Mouse (Mus musculus) gastrocnemius, postnatal 36 days (tissue): ENCODE data around the gene Celsr1. TPM values are rescaled to one million over a fixed set of nuclear protein-coding genes. Genes with fewer than 3 reads are reported as not detected.

ENCODE experiments used
- DNase-seq, 2 experiments: peaks; one replicate each; pipeline ENCODE4 v3.0.0; 2022
- intact Hi-C: fragments of 180-260 bp; cut with DNase I; formaldehyde crosslinking; loops from one replicate; pipeline ENCODE4 v1.15.1; 2025
- long read RNA-seq, 2 experiments: library from polyadenylated mRNA; stranded (forward); transcript quantifications; one replicate each; pipeline ENCODE4 v2.0.0; 2021
- total RNA-seq, 2 experiments: library from RNA; stranded (reverse); gene quantifications; 2 replicates each; pipeline ENCODE4 v1.2.3; 2021

The Celsr1 gene
- under 1 TPM; 0.10 to 0.37 TPM for total RNA-seq
- long read RNA-seq, experiment 1: 0 reads
- long read RNA-seq, experiment 2: 0 reads

- intact Hi-C loops: no loop called here
- DNase-seq: no peak
Observed at GRCm38 (mm10) chr15:86033191-86033841, at the start of gene Celsr1. TSS of gene Celsr1 (minus strand) at chr15:86033777.

DNA sequence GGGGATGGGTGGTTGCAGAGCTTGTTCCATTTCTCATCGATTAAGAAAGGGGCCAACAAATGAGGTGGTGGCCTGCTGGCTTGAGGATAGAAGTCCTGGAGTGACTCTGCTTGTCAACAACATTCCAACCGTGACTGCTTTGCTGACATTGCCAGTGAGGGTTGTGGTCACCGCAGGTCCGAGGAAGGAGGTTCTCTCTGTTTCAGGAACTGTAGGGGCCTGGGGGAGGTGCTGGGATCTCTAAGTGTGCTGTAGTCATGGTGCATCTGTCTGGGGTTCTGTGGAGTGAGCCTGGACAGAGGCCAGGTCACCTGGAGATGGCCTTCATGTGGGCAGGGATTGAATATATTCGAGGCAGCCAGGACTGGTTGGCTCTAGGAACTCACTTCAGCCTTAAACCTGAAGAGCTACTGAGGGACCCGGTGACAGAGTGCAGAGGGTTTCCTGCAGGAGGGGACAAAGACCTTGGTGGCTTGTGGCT, 49.7 kb upstream of the Celsr1 start:
- no peak for DNase-seq
- intact Hi-C loops: no loop called here

GRCm38 (mm10) chr15:86082551-86082961, 49.0 kb upstream of the Celsr1 start:
- intact Hi-C loops: no loop called here
- no peak for DNase-seq

DNA sequence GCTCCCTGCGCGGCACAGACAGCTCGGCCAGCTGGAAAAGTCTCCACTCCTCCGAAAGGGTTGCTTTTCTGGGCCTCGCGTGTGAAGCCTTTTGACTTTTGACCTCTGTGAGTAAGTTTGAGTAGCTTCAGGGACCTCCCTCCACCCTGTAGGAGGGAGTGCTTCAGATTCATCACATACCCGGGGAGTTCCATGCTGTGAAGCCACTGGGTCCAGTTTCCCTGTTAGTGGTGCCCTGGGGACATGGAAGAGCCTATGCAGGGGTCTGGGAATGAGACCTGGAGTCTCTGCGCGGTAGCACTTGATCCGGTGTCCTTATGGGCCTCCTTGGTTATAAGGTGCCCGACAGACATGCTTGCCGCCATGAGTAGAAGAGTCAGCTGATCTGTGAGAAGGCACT, 48.1 kb upstream of the Celsr1 start:
- DNase-seq: no peak
- intact Hi-C loops: no loop called here

GRCm38 (mm10) chr15:86080408-86080807, 46.8 kb upstream of the Celsr1 start:
- no peak for DNase-seq
- intact Hi-C loops: no loop called here

GRCm38 (mm10) chr15:86079876-86080275, 46.3 kb upstream of the Celsr1 start:
- no peak for DNase-seq

DNA sequence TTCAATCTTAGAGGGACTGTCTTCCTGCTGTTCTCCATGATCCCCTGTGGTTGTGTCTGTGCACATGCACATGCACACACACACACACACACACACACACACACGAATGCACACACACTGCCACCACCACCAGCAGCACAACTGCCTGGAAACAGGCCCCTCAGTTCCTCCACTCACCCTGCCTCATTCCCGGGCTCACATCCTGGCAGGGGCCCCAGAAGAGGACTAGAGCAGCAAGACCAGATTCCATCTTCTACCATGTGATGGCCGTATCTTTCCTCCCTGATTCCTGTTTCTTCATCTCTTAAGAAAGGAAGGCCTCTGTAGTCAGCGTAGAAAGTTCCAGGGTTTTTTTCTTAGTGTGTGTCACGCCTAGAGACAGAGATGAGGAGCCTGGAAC, 45.9 kb upstream of the Celsr1 start:
- intact Hi-C loops: no loop called here
- DNase-seq: no peak

More at GRCm38 (mm10) chr15:86079876-86080275, 46.3 kb upstream of the Celsr1 start:
- intact Hi-C loops: no loop called here

DNA sequence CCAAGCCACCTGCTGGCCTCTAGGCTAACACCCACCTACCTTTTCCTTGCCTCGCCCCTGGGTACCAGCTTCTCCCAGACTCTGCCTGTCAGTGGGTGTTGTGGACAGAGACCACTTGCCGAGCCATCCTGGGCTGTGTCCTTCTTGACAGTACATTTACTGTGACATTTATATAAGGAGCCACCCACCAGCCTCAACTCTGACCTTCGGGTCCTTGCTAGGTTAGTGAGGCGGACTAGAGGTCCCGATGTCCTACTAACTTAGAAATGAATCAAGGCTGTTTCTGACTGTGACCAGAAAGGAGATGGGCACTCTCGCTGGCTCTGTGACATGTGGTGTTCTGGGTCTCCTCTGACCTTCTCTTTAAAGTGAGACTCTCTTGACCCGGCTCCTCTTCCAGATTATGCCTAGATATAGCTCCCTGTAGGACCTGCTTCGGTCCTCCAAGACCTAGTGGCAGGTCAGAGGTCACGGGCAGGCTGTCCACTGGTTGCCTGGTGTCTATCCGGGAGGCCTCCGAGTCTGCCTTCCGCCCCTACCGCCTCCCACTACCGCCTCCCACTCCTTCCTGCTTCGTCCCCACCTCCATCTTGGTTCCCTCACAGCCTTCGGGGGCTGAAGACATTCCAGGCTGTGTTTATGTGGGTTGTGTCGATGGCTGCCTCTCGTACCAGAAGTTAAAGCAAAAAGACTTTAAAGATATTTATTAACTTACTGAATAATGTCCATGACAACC, 45.1 kb upstream of the Celsr1 start:
- DNase-seq: no peak
- intact Hi-C loops: no loop called here

DNA sequence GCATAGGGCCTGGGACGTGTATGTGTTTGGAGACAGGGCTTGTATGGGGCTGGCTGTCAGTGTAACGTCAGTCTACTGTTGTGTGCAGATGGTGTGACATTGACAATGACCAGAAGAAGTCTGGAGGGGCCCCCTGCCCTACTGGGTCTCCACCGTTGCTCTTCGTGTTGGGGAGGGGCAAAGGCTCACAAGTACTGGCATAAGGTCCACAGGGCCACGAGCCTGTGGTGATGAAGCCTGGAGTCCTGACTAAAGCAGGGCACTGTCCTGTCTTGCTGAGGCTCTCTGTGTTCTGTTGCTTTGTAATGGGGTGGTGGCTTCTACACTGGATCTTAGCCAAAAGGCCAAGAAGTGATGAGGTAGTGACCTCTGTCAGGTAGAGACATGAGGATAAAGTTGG, 44.4 kb upstream of the Celsr1 start:
- intact Hi-C loops: no loop called here

DNA sequence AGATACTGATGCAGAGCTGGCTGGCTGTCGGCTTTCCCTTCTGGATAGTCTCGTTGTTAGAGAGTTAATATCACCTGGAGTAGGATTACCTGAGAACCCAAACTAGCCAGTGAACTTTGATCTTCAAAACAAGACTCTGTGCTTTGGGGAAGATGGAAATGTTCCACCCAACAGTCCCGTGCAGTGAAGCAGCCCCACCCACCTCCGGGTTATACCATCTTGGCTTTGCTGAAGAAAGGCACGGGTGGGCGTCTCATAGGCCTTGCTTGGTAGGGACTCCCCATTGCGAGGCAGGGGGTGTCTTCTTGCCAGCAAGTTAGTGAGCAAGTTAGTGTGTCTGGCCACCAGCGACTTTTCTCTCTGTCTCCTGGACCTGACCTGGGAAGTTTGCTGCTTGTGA, 42.8 kb upstream of the Celsr1 start:
- intact Hi-C loops: no loop called here
- no peak for DNase-seq

More for the DNA sequence above, 44.4 kb upstream of the Celsr1 start:
- DNase-seq: no peak

DNA sequence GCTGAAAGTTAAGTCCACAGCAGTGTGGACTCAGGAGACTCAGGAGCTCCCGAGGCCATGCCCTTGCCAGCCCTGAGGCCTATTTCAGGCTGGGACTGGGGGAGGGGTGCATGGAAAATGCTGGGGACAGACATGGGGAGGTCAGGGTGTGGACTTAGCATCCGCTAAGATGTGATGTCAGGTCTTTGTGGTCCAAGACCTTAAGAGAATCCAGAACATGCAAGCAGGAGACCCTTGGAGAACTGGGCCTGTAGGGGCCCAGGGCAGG, 42.4 kb upstream of the Celsr1 start:
- intact Hi-C loops: no loop called here
- no peak for DNase-seq

- peak in 1 of 2 experiments; percentile 16 for DNase-seq
- intact Hi-C loops: no loop called here
Observed at GRCm38 (mm10) chr15:86075305-86076047, 41.9 kb upstream of the Celsr1 start.

GRCm38 (mm10) chr15:86074171-86074937, 40.8 kb upstream of the Celsr1 start:
- intact Hi-C loops: no loop called here

DNA sequence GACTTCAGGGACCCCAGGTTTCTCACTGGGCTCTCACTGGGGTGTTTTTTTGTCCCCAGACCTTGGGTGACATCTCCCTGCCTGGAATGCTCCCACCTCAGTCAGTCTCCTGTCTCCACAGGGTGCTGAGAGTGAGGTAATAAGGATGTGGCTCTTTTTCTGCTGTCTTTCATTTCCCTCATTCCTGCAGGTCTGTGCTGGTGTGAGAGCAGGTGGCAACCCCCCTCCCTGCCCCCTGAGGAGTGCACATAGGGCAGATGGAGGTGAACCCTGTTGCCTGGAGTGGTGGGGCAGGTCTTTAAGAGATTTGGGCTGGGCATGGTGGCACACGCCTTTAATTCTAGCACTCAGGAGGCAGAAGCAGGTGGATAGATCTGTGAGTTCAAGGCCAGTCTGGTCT, 37.6 kb upstream of the Celsr1 start:
- DNase-seq: no peak
- intact Hi-C loops: no loop called here

More at GRCm38 (mm10) chr15:86074171-86074937, 40.8 kb upstream of the Celsr1 start:
- no peak for DNase-seq

DNA sequence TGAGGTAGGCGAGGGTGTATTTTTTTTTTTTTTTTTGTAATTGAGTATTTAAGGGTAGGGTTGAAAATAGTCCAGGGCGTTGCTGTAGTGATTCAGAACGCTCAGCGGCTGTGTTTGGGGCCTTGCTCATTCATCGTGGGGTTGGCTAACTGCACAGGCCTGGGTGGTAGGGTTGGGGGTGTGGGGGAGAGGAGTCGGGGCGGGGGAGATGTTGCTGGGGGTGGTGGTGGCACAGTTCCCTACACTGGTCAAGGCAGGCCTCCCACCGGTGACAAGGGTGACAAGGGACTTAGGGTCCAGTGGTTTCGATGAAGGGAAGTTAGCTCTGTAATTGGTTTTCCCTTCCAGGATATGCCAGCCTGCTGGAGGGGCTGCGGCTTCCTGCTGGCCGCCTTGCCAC, 36.8 kb upstream of the Celsr1 start:
- intact Hi-C loops: no loop called here
- DNase-seq: no peak

- no peak for DNase-seq
- intact Hi-C loops: no loop called here
Observed at GRCm38 (mm10) chr15:86069011-86069791, 35.6 kb upstream of the Celsr1 start.

- no peak for DNase-seq
- intact Hi-C loops: no loop called here
Observed at GRCm38 (mm10) chr15:86067941-86068495, 34.4 kb upstream of the Celsr1 start.

DNA sequence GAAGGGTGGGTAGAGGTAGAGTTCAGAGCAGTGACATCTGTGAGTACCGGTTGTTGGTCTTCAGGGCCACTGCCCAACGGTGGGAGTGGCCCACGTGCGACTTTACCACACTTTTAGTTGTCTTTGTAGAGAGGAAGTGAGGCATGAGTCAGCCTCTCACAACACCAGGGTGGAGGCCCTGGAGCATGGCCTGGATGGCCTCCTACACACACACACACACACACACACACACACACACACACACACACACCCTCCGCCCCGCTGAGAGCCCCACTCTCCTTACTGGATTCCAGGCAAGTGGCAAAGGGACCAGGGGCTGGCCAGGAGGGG, 34.0 kb upstream of the Celsr1 start:
- intact Hi-C loops: no loop called here
- no peak for DNase-seq

- intact Hi-C loops: no loop called here
- DNase-seq: no peak
Observed at GRCm38 (mm10) chr15:86066836-86067580, 33.4 kb upstream of the Celsr1 start.
